Mouse (Mus musculus) cerebellum, adult 18-20 months (tissue): ENCODE data around the gene Lrrc8e.
A peak's percentile ranks its signal among the peaks of the same experiment; 100 is the strongest.

Experiments used
- DNase-seq, 2 experiments: peaks; one replicate each; pipeline ENCODE4 v3.0.0; 2021

Gene Lrrc8e

DNA sequence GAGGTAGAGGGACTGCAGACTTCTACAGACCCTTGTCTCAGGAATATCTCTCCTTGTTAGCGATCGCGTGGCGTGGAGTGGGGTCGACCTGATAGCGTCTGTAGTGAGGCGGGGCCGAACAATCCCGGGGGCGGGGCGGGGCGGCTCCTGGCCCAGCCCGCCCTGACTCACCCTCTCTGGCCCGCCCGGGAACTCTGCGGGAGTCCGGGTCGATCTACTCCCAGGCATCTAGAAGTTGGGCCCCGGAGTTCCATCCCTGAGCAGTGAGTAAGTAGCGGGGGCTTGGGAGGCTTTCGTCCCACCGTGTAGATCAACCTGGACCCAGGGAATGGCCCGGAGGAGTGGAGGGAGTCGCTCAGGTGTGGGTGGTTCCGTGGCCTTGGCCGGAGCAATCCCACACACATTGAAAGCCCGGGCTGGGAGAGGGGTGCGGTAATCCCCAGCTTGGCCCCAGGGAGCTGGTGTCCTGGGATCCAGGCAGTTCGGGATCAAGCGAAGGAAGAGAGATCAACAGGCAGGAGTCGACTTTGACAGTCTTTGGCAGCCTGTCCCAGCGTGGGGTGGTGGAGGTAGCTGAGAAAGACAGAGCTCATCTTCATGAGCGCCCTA, at the start of gene Lrrc8e:
Lrrc8e (plus strand) TSS at position 89 of the 609 bp plus-strand sequence.
- DNase-seq: no peak

DNA sequence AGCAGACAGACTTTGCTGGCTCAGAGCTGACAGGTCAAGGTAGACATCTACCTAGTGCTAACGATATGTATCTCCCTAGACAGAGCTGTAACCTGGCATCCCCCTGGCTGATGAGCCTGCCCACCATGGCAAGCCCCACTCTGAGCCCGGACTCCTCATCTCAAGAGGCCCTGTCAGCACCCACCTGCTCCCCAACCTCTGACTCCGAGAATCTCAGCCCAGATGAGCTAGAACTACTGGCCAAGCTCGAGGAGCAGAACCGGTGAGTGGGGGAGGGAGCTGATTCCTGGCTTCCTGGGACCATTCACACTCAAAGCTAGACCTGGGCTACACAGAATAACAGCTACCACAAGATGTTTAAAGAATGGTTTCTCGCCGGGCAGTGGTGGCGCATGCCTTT, 43.2 kb upstream of the Lrrc8e start:
- no peak for DNase-seq

DNA sequence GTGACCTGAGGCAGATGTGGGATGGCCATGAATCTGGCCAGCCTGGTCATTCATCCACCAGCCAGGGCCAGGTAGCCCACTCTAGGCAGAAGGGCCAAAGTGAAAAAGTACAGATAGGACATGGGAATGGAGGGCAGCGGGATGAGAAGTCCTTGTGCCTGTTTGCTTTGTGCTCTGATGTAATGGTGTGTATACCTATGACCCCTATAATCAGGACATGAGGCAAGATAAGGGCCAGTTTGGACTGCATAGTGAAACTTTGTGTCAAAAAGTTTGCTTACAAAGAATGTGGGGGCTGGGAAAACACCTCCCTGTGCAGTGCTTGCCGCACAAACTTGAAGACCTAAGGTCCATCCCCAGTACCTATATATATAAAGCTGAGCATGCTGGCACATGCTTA, 40.5 kb upstream of the Lrrc8e start:
- no peak for DNase-seq

DNA sequence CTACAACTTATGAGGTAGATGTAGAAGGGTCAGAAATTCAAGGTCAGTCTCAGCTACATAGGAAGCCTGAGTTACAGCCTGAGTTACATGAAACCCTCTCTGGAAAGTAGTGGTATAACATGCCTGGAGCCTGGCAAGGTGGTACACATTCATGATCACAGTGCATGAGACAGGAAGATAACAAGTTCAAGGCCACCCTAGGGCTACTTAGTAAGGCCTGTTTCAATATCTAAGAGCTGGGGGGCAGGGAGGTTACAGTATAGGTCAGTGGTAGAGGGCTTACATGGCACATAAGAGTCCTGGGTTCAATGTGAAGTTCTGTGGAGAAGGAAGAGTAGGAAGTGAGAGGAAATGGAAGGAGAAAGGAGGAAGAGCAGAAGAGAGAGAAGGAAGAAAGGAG, 38.0 kb upstream of the Lrrc8e start:
- DNase-seq: no peak

DNA sequence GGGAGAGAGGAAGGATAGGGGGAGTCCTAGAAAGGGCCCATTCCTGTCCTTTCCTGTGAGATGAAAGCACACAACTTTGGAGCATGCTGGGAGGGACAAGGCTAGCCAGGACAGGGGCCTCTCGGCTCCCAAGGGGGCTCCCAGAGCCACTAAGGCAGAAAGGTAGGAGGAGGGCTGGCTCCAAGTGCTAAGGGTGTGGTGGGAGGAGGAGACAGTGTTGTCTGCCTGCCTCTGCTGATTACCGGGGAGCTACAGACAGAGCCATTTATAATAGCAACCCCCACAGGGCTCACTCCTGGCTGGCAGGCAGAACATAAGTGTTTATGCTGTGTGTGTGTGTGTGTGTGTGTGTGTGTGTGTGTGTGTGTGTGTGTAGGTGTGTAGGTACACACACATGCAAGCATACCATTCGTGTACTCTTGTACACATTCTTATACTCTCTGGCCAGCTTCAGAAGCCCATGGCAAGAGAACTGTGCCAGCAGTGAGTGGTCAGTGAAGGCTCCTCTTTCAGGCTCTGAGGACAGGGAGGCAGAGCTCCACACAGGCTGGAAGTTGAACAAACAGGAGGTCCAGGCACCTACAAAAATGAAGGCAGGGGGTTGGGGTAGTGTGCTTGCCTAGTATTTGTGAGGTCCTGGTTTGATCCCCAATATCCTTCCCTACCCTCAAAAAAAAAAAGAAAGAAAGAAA, 37.5 kb upstream of the Lrrc8e start:
- DNase-seq: no peak

DNA sequence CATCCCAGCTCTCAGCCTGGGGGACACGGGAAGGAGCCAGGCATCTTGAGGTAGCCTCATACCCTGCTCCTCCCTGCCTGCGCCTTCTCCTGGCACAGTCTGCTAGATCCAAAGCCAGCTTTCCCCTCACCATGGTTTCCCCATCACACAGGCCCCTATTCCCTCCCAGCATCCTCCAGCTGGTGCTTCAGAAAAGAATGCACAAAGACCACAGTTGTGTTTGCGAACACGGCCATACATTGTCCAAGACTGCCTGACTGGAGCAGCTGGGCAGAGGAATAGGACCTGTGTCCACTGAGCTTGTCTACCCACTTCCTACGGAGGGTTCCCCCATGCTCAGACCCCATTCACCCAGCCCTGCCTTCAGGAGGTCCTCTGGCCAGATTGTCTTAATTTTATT, 34.3 kb upstream of the Lrrc8e start:
- DNase-seq: no peak

DNA sequence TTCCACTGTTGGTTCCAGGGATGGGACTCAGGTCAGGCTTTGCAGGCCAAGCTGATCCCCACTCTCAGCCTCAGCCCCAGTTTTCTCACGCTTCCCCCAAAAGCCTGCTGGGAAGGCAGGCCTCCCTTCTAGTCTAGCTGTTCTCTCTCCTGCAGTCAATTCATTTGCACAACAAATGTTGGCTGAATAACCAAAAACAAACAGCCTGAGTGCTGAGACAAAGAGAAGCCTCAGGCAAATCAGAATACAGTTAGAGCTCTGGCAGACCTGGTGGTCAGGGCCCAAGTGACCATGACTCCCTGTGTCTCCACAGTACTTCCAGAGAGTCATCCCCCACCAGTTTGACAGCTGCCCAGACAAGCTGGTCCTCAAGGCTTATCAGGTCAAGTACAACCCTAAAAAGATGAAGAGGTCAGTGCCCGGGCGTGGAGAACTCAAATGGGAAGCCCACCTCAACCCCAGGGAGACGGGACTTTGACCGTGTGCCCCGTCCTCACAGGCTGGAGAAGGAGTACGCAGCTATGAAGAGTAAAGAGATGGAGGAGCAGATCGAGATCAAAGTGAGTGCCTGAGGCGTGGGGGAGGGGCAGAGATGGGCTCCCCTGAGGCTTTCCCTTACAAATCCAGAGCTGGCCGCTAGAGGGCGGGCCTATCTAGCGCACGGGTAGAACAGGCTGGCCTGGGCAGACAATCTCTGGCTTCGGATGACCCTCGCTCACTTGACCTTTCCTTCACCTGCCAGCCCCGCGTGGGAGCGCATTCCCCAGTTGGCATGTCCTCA, 33.6 kb upstream of the Lrrc8e start:
- peak; percentile 87 to 91 for DNase-seq

DNA sequence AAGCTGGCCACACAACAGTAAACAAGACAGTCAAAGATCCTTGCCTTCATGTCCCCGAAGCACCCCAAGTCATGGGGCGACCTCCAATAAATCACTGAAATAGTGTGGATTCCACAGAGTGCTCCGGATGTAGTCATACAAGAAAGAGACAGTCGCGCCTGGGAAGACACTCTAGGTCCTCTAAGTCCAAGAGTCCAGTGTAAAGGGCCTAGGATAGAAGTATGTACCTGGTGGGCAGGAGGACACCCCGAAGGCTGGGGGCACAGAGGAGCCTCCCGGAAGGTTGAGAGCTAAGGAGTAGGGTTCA, 33.1 kb upstream of the Lrrc8e start:
- no peak for DNase-seq

DNA sequence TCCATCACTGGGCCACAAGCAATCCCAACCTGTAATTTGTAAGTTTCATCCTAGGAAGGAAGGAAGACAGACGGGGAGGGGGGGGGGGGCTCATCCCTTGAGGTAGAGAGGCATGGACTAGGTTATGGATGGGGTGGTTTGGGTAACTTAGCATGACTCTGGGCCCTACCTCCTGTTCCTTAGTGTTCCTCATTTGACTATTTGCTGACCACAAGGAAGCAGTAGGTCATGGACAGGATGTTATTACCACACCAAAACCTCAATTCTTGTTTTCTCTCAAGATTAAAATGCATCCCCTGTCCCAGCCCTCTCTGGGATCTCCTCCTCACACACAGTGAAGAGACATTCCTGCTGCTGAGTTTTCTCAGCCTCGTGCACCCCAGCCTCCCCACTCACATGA, 25.3 kb upstream of the Lrrc8e start:
- no peak for DNase-seq

DNA sequence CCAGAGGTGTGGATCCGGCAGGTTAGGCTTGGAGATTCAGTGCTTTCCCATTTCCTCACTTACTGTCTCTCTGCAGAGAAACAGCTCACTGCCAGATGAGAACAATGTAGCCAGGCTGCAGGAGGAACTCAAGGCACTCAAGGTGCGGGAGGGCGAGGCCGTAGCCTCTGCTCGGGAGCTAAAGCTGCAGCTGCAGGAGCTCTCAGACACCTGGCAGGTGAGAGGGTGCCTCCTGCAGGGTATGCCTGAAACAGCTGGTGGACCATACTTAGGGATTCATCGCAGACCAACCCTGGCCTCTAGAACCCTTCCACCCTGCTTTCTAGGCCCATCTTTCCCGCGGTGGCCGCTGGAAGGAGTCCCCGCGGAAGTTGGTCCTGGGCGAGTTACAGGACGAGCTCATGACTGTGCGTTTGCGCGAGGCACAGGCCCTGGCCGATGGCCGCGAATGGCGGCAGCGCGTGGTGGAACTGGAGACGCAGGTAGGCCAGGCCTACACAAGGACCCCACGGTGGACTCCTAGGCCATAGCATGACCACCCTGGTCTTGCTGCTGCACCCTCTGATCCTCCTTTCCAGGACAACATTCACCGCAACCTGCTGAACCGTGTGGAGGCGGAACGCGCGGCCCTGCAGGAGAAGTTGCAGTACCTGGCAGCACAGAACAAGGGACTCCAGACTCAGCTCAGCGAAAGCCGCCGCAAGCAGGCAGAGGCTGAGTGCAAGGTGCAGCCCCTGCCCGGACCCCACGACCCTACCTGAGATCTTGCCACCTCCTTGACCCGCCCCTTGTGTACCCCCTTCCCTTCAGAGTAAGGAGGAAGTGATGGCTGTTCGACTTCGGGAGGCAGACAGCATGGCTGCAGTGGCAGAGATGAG, 21.1 kb upstream of the Lrrc8e start:
- no peak for DNase-seq

DNA sequence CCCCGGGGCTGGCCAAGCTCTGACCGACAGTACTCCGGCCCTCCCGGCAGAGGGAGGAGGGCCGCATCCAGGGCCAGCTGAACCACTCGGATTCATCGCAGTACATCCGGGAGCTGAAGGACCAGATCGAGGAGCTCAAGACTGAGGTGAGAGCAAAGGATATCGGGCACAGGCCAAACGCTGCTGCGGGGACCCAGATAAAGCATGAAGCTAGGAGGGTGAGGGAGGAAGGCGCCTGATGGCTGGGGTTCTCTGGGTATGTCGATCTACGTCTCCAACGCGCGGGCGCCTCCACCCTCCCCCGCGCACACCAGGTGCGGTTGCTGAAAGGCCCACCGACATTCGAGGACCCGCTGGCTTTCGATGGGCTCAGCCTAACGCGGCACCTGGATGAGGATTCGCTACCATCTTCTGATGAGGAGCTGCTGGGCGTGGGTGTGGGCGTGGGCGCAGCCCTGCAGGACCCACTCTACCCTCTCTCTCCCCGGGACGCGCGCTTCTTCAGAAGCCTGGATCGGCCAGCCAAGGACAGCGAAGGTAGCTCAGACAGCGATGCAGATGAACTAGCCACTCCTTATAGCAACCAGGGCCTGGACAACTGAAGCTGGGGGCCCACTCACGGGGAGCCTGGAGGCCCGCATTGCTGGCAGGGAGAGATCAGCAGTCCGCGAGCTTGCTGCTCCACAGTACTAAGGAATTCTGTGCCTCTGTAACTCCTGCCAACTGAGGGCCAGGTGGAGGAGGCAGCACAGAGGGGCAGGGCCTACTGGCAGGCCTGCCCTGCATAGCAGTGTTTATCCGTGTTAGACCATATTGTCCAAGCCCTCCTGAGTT, 20.2 kb upstream of the Lrrc8e start:
- peak; percentile 38 to 40 for DNase-seq

DNA sequence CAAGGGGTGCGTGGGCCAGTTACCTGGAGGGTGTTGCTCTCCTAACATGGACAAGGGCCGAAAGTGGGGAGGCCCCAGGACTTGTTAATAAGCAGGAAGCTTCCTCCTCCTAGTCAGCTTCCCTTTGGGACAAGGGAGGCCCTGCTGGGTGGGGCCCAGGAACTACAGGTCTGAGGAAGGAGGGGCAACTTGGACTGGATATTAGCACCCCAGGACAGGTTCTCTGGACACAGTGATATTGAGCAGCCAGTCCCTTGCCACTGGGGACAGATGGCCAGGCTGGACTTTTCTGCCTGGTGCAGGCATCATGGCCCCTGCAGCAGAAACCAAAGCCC, 19.6 kb upstream of the Lrrc8e start:
- DNase-seq: no peak

DNA sequence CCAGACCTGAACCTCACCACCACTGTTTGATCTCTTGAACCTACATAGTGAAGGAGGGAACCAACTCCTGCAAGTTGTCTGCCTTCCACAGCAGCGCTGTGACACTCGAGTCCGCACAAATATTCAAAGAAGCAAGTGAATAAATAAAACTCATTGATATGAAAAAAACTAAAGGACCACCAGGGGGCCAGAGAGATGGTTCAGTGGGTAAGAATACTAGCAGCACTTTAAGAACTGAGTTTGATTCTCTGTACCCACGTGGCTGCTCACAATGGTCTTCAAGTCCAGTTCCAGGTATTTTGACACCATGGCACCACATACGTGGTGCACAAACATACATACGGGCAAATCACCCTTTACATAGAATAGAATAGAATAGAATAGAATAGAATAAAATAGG, 15.5 kb upstream of the Lrrc8e start:
- no peak for DNase-seq

DNA sequence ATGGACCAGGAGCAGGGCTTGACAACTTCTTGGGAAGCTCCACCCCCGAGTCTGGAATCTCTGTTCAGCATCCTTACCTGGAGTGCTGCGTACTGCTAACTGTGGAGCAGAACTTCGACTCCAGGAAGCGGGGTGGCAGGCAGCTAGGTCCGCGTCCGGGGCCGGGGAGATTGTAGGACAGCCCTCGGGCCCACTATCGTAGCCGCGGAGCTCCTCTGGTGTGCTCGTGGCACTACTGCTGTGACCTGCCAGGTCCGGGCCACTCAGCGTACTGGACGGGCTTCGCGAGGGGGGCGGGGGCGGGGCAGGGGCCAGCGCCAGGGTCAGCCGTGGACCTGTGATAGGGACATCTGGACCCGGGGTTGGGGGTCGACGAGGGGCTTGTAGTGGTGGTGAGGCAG, 13.8 kb upstream of the Lrrc8e start:
- no peak for DNase-seq

DNA sequence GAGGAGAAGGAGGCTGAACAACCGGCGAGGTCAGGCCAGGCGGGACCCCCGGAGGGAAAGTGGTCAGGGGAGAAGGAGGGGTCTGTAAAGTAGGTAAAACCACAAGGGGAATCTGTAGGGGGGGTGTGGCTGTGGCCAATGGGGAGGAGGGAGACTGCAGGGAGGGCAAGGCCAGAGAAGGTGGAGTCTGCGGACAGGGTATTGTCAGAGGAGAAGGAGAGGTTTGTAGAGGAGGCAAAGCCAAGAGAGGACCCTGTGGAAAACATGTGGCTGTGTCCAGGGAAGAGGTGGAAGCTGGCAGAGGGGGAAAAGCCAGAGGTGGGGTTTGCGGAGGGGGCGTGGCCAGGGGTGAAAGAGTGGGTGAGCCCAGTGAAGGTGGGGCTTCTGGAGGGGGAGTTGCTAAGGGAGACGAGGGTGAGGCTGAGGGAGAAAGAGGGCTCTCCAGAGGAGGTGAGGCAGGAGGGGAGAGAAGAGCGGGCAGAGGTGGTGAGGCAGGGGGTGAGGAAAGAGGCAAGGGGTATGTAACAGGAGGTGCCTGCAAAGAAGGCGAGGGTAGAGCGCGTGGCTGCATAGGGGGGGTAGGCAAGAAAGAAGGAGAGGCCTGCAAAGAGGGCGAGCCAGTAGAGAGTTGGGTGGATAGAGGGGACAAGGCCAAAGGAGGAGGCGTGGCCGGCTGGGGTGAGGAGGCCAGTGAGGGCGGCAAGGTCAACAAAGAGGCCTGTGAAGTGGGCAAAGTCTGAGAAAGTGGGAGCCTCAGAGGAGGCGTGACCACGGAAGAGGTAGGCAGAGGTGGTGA, 13.2 kb upstream of the Lrrc8e start:
- peak in 1 of 2 experiments; percentile 33 for DNase-seq

DNA sequence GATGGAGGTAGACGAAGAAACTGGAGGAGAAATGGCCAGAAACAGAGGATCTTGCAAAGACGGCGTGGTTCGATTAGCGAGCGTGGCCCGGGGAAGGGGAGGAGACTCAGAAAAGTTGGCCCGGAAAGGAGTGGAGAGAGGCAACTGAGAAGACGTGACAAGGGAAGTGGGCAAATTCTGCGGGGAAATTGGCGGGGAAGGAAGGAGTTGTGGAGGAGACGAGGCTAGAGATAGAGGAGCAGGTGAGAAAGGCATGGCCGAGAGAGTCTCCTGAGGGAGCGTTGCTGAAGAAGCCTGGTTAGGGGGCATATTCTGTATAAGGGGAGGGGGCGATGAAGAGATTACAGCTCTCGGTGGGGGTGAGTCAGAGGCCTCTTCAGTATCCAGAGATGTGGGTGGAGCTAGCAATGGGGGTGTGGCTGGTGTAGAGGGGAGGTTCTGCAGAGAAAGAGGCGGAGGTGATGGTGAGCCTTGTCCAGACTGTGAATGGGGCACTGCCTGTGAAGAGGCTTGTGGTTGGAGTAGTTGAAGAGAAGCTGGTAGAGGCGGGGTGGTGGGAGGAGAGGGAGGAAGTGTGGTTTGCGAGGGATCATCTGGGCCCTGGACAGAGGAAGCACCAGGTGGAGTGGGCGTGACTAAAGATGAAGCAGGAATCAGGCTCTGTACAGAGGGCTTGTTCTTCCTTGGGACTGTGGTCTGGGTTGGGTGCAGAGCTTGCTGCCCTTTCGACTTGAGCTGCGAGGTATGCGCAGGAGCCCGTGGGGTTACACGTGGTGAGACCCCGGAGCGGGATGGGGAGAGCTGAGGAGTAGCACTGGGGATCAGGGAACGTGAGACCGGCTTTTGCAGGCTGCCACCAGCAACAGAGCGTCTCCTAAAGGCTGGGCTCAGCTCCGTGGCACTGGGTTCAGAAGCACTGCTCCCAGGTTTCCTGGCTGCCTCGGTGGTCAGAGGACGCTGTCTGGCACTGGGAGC, 12.3 kb upstream of the Lrrc8e start:
- peak in 1 of 2 experiments; percentile 30 for DNase-seq

DNA sequence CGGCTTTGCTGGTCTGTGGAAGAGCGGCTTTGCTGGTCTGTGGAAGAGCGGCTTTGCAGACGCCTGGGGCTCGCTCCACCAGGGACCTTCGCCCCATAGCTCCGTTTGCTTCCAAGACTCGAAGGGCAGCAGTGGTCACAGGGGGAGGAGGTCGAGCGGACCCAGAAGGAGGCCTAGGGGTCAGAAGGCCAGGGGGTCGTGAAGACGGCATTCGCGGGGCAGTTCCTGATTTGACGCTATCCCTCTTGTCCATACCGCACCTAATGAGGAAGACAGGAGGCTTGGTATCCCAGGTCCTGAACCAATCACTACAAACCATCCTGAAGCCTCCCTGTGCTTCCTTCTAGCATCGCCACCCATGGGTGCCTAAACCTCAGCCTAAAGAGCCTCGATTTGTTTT, 10.3 kb upstream of the Lrrc8e start:
- DNase-seq: peak in 1 of 2 experiments; percentile 38

DNA sequence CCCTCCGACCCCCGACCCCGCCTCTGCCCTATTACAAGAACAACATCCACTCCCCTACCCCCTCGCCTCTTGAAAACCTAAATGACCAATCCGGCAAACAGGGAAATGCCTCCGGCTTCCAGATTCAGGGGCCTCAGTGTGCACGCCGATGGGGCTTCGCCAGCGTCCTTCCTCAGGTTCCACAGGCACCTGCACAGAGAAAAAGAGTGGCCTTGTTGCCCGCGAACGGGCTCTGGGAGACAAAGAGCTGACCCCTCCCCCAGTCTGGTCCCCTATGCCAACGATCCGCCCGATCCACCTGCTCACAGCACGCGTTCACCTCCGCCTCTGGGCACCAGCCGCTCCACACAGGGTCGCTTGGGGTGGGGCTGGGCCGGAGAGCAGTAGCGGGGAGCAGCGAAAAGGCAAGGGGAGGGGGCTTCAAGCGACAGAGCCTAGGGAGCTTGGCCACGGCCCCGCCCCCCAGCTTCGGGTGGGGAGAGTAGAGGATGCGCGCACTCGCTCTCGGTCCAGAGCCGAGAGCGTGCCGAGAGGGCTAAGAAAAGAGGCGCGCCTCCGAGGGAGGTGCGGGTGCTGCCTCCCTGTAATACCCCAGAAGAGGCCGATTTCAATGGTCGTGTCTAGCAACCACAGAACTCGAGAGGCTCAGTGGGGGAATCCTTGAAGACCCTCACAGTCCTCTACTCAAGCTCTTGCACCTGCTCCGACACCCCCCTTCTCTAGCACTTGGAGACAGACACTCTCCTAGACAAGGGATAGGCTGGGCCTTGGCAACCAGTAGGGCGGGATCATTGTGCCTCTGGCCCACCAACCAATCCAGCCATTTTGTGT, 9.6 kb upstream of the Lrrc8e start, which contains the start of gene Prr36:
Prr36 (minus strand) TSS at position 669 of the 831 bp plus-strand sequence.
- DNase-seq: peak; percentile 64 to 67

DNA sequence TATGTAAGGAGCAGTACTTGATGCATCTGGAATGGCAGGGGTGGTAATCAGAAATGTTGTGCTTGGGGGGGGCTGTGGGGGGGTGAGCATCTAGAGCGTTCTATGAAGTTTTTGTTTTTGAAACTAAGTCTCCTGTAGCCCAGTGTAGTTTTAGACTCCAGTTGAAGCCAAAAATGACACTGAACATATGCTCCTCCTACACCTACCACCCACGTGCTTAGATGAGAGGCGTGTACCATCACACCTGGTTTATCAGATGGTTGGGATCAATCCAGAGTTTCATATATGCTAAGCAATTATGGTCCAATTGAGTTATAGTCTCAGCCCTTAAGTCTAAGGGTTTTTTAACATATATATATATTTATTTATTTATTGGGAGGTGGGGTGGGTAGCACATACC, 7.0 kb upstream of the Lrrc8e start:
- no peak for DNase-seq
